Mouse (Mus musculus) urinary bladder, adult 2 months (tissue): ENCODE measurements around the gene Adtrp. TPM values are rescaled to one million over a fixed set of nuclear protein-coding genes. Genes with fewer than 3 reads are reported as not detected.

Experiments used
- polyA plus RNA-seq: library from polyadenylated mRNA; depleted of rRNA; stranded (reverse); fragments of >200 nt; gene quantifications from 2 replicates; pipeline ENCODE4 v1.2.3, GENCODE M21; 2012; rRNA removed

Adtrp gene
- polyA plus RNA-seq, 1 experiment = 23.3 TPM

Other genes with a start within 250 kb of the Adtrp start
- 4.0 and 5.3 TPM in 2 replicates for gene Tmem170b, start 241.8 kb downstream of the Adtrp start, polyA plus RNA-seq
- gene Hivep1, start 204.3 kb upstream of the Adtrp start, polyA plus RNA-seq = 13.5 and 18.0 TPM in 2 replicates